Mouse (Mus musculus): ENCODE measurements around the gene Olfr750. TPM values are rescaled to one million over a fixed set of nuclear protein-coding genes. Genes with fewer than 3 reads are reported as not detected.

Gene Olfr750
- polyA plus RNA-seq, 1 experiment from 2014 or later, result not detected

DNA sequence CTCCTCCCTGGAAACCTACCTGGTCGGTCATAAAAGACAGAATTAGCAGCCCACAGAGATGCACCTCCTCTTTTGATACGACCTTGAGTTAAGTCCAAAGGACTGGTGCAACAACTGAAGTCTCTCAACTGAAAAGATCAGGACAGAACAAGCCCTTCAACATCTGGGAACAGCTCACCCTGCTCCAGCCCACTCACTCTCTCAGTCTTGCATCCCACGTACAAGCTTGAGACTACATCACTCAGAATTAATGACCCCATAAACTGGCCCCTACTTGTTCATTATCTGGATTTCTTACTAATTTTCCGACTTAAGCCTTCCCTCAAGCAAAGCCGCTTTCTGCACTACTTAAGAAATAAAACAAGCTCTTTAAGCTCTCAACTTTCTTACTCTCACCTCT is 21.1 kb downstream of the Olfr750 start:
- Histone ChIP-seq H3K27me3 (replicated peaks; ENCODE audit: control insufficient read depth, insufficient read depth, low read length) (no peaks in the 10 kb centered on the region; the same call in 1 of the 2 replicates), H3K9ac (ENCODE audit: low read length) (no peak overlapping the region), H3K9me3 (replicated peaks; ENCODE audit: control insufficient read depth, low read length) (no peaks in the 10 kb centered on the region), H3K4me3 (ENCODE audit: low read depth, low read length) (no peak overlapping the region), H3K4me1 (ENCODE audit: control insufficient read depth, insufficient read depth, low read length) (peaks cover 5% of the 10 kb centered on the region; the same call in 1 of the 2 replicates), H3K36me3 (ENCODE audit: control insufficient read depth, insufficient read depth, low read length) (no peaks in the 10 kb centered on the region), H3K27ac (ENCODE audit: low read depth, low read length) (no peak overlapping the region), H3K4me2 (ENCODE audit: low read length) (no peak overlapping the region)
- WGBS, result 39% methylated on average over 5 of the region's 5 CpGs
- no peak for ATAC-seq
- no peak for DNase-seq (ENCODE audit: low spot score)

DNA sequence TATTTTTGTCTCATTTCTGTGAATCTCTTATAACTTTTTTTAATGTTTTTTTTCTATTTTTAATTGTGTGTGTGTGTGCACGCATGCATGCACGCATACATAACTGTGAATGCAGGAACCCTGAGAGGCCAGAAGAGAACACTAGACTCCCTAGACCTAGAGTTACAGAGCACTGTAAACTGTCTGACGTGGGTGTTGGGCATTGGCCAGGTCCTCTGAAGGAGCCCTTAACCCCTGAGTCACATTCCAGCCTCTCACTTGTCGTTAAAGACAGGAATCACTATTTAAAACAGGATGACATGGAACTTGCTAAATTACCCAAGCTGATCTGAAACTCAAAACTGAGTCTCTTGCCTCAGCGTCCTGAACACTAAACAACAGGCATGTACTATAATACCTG is 22.3 kb downstream of the Olfr750 start:
- WGBS, result 55% methylated on average over 5 of the region's 5 CpGs

DNA sequence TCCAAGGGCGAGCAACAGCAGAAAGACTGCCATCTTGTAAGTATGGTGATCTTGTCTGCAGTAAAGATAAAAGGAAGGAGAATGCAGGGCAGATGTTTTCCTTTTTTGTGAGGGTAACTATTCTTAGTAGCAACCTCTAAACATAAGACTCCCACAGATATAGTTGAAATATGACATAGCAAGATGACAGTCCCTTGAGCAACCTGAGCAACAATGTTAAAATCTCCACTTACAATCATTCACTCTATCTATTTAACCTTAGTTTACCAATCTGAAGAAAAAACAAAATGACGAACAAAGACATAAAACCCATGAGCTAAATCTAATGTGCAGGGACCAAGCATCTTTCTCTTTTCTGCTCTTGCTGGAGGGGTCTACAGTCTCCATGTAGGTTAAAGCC is 24.2 kb downstream of the Olfr750 start, which contains the start of gene Rnase11:
TSS of gene Rnase11 (minus strand) at position 101 of the 400 bp plus-strand sequence.
- no peak within 1 kb of the TSS for H3K27ac ChIP-seq (ENCODE audit: low read depth, low read length)
- no peaks in the 10 kb centered on the region for H3K9me3 ChIP-seq (replicated peaks; ENCODE audit: control insufficient read depth, low read length)
- no peaks in the 10 kb centered on the region; the same call in 1 of the 2 replicates for H3K27me3 ChIP-seq (replicated peaks; ENCODE audit: control insufficient read depth, insufficient read depth, low read length)
- H3K4me2 ChIP-seq (ENCODE audit: low read length), result no peak within 1 kb of the TSS
- peaks cover 5% of the 10 kb centered on the region; the same call in 1 of the 2 replicates for H3K4me1 ChIP-seq (ENCODE audit: control insufficient read depth, insufficient read depth, low read length)
- no peak for ATAC-seq
- no peak within 1 kb of the TSS for H3K9ac ChIP-seq (ENCODE audit: low read length)
- H3K4me3 ChIP-seq (ENCODE audit: low read depth, low read length), result no peak within 1 kb of the TSS
- DNase-seq (ENCODE audit: low spot score), result no peak
- WGBS, result 91% methylated on average over 2 of the region's 2 CpGs
- no peaks in the 10 kb centered on the region for H3K36me3 ChIP-seq (ENCODE audit: control insufficient read depth, insufficient read depth, low read length)

More for the DNA sequence above, 22.3 kb downstream of the Olfr750 start:
- Histone ChIP-seq H3K27me3 (replicated peaks; ENCODE audit: control insufficient read depth, insufficient read depth, low read length) (no peaks in the 10 kb centered on the region; the same call in 1 of the 2 replicates), H3K4me2 (ENCODE audit: low read length) (no peak overlapping the region), H3K4me1 (ENCODE audit: control insufficient read depth, insufficient read depth, low read length) (peaks cover 5% of the 10 kb centered on the region; the same call in 1 of the 2 replicates), H3K27ac (ENCODE audit: low read depth, low read length) (no peak overlapping the region), H3K9ac (ENCODE audit: low read length) (no peak overlapping the region), H3K9me3 (replicated peaks; ENCODE audit: control insufficient read depth, low read length) (no peaks in the 10 kb centered on the region), H3K4me3 (ENCODE audit: low read depth, low read length) (no peak overlapping the region), H3K36me3 (ENCODE audit: control insufficient read depth, insufficient read depth, low read length) (no peaks in the 10 kb centered on the region)
- DNase-seq (ENCODE audit: low spot score) (no peak), ATAC-seq (no peak)

DNA sequence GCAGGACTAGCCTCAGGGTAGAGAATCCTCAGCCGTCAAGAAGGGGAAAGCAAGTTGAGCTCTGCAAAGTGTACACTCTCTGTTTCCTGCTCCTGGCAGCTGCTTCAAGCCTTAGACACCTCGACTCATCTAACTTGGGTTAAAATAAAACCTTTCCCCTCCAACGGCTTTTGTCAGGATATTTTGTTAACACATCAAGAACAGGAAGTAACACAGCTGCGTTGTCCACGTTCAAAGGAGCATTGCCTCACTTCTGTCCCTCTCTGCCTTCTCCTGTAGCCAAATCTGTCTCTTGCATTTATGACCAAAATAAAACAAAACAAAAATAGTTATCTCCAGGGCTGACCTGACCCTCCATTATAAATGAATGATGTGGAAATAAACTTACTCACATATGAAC is 26.4 kb downstream of the Olfr750 start:
- 73% methylated on average over 5 of the region's 5 CpGs for WGBS
- no peak for DNase-seq (ENCODE audit: low spot score)
- H3K9ac ChIP-seq (ENCODE audit: low read length), result no peak overlapping the region
- no peaks in the 10 kb centered on the region for H3K36me3 ChIP-seq (ENCODE audit: control insufficient read depth, insufficient read depth, low read length)
- H3K9me3 ChIP-seq (replicated peaks; ENCODE audit: control insufficient read depth, low read length), result no peaks in the 10 kb centered on the region
- ATAC-seq, result no peak
- no peak overlapping the region for H3K4me3 ChIP-seq (ENCODE audit: low read depth, low read length)
- H3K27me3 ChIP-seq (replicated peaks; ENCODE audit: control insufficient read depth, insufficient read depth, low read length), result no peaks in the 10 kb centered on the region; the same call in 1 of the 2 replicates
- H3K4me1 ChIP-seq (ENCODE audit: control insufficient read depth, insufficient read depth, low read length), result no peaks in the 10 kb centered on the region
- no peak overlapping the region for H3K4me2 ChIP-seq (ENCODE audit: low read length)
- H3K27ac ChIP-seq (ENCODE audit: low read depth, low read length), result no peak overlapping the region

DNA sequence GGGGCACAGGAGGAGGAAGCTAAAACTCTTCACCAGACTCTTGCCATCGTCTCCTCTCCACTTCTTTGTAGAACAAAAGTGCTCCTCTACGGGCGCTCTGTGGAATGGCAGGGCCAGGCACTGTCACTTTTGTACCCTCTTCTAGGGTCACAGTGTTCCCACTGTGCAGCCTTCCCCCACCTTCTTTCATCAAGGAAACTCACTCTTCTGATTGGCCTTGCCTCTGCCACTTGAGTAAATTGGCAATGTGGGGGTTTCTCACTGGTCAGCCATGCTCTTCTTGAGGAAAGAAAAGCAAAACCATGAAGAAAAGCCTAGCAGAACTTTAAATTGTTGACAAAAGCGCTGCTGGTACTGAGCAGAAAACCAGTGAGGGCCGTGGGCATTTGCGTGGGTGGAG is 32.5 kb downstream of the Olfr750 start, which contains the start of gene Rnase9:
TSS of gene Rnase9 (minus strand) at position 101 of the 400 bp plus-strand sequence.
- no peaks in the 10 kb centered on the region for H3K27me3 ChIP-seq (replicated peaks; ENCODE audit: control insufficient read depth, insufficient read depth, low read length)
- no peaks in the 10 kb centered on the region for H3K9me3 ChIP-seq (replicated peaks; ENCODE audit: control insufficient read depth, low read length)
- H3K9ac ChIP-seq (ENCODE audit: low read length), result no peak within 1 kb of the TSS
- no peak within 1 kb of the TSS for H3K4me2 ChIP-seq (ENCODE audit: low read length)
- no peak within 1 kb of the TSS for H3K4me3 ChIP-seq (ENCODE audit: low read depth, low read length)
- ATAC-seq (no peak), DNase-seq (ENCODE audit: low spot score) (no peak)
- no peaks in the 10 kb centered on the region for H3K4me1 ChIP-seq (ENCODE audit: control insufficient read depth, insufficient read depth, low read length)
- no peaks in the 10 kb centered on the region for H3K36me3 ChIP-seq (ENCODE audit: control insufficient read depth, insufficient read depth, low read length)
- H3K27ac ChIP-seq (ENCODE audit: low read depth, low read length), result no peak within 1 kb of the TSS
- WGBS, result 67% methylated on average over 6 of the region's 6 CpGs

DNA sequence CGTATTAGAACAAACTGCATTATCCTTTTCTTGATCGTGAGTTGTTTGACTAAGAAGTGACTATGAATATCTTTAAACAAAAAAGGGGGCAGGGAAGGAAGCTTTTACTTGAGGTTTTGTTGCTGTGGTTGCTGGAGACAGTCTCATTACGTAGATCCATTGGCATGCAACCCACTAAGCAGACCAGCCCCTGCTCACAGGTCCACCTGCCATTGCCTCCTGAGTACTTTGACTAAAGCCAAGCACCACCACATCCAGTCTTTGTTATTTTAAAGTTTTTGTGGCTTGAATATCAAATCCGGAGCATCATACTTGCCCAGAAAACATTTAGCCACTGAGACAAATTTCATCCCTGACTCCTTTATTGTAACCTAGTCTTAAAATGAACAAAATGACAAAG is 38.0 kb downstream of the Olfr750 start:
- Histone ChIP-seq H3K9ac (ENCODE audit: low read length) (no peak overlapping the region), H3K36me3 (ENCODE audit: control insufficient read depth, insufficient read depth, low read length) (no peaks in the 10 kb centered on the region), H3K9me3 (replicated peaks; ENCODE audit: control insufficient read depth, low read length) (no peaks in the 10 kb centered on the region), H3K4me1 (ENCODE audit: control insufficient read depth, insufficient read depth, low read length) (no peaks in the 10 kb centered on the region), H3K27me3 (replicated peaks; ENCODE audit: control insufficient read depth, insufficient read depth, low read length) (no peaks in the 10 kb centered on the region), H3K4me3 (ENCODE audit: low read depth, low read length) (no peak overlapping the region), H3K4me2 (ENCODE audit: low read length) (no peak overlapping the region), H3K27ac (ENCODE audit: low read depth, low read length) (no peak overlapping the region)
- WGBS, result 82% methylated on average over 4 of the region's 4 CpGs
- no peak for ATAC-seq
- DNase-seq (ENCODE audit: low spot score), result no peak

DNA sequence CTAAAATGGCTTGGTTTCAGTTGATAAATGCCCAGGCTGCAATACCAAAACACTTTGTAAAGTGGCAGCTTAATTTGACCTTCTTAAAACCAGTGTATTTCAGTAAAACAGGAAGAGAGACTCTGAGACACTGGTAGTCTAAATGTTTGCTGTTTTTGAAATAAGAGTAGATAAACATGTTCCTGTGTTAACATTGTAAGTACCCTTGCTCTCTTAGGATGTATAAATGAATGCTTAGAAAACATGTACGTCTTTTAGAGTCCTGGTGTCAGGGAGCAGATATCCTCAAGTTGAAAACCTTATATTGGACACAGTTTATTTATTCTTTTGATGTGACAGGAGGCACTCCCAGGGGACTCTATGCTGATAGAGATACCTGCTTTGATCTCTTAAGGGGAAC is 39.0 kb downstream of the Olfr750 start:
- Histone ChIP-seq H3K9ac (ENCODE audit: low read length) (no peak overlapping the region), H3K27ac (ENCODE audit: low read depth, low read length) (no peak overlapping the region), H3K4me1 (ENCODE audit: control insufficient read depth, insufficient read depth, low read length) (no peaks in the 10 kb centered on the region), H3K4me2 (ENCODE audit: low read length) (no peak overlapping the region), H3K4me3 (ENCODE audit: low read depth, low read length) (no peak overlapping the region), H3K36me3 (ENCODE audit: control insufficient read depth, insufficient read depth, low read length) (no peaks in the 10 kb centered on the region), H3K9me3 (replicated peaks; ENCODE audit: control insufficient read depth, low read length) (no peaks in the 10 kb centered on the region), H3K27me3 (replicated peaks; ENCODE audit: control insufficient read depth, insufficient read depth, low read length) (no peaks in the 10 kb centered on the region)
- 79% methylated on average over 1 of the region's 1 CpGs for WGBS
- ATAC-seq (no peak), DNase-seq (ENCODE audit: low spot score) (no peak)

DNA sequence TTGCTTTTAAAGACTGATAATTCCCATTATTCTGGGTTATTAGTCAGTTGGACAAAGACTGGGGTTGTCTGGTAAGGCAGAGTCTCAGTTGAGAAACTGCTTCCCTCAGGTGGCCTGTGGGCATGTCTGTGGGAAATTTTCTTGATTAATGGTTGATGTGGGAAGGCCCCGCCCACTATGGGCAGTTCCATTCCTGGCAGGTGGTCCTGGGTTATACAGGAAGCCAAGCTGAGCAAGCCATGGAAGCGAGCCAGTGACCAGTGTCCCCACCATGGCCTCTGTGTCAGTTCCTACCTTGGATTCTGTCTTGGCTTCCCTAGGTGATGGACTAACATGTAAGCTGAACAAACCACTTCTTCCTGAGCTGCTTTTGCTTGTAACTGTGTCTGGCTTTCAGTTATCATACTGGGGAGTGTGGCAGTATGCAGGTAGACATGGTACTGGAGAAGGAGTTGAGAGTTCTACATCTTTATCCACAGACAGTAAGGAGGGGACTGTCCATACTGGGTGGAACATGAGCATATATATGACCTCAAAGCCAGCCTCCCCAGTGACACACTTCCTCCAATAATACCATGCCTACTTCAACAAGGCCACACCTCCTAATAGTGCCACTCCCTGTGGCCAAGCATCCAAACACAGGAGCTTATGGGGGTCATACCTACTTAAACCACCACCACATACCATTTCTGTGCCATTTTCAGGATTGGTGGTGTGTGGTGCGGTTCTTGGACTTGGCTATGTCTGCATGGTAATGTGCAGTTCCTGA is 46.7 kb downstream of the Olfr750 start:
- Histone ChIP-seq H3K4me3 (ENCODE audit: low read depth, low read length) (no peak overlapping the region), H3K9ac (ENCODE audit: low read length) (no peak overlapping the region), H3K9me3 (replicated peaks; ENCODE audit: control insufficient read depth, low read length) (no peaks in the 10 kb centered on the region), H3K27ac (ENCODE audit: low read depth, low read length) (no peak overlapping the region), H3K27me3 (replicated peaks; ENCODE audit: control insufficient read depth, insufficient read depth, low read length) (no peaks in the 10 kb centered on the region), H3K4me2 (ENCODE audit: low read length) (no peak overlapping the region), H3K4me1 (ENCODE audit: control insufficient read depth, insufficient read depth, low read length) (no peaks in the 10 kb centered on the region), H3K36me3 (ENCODE audit: control insufficient read depth, insufficient read depth, low read length) (no peaks in the 10 kb centered on the region)
- ATAC-seq, result no peak
- WGBS, result 62% methylated on average over 3 of the region's 3 CpGs
- DNase-seq (ENCODE audit: low spot score), result no peak

DNA sequence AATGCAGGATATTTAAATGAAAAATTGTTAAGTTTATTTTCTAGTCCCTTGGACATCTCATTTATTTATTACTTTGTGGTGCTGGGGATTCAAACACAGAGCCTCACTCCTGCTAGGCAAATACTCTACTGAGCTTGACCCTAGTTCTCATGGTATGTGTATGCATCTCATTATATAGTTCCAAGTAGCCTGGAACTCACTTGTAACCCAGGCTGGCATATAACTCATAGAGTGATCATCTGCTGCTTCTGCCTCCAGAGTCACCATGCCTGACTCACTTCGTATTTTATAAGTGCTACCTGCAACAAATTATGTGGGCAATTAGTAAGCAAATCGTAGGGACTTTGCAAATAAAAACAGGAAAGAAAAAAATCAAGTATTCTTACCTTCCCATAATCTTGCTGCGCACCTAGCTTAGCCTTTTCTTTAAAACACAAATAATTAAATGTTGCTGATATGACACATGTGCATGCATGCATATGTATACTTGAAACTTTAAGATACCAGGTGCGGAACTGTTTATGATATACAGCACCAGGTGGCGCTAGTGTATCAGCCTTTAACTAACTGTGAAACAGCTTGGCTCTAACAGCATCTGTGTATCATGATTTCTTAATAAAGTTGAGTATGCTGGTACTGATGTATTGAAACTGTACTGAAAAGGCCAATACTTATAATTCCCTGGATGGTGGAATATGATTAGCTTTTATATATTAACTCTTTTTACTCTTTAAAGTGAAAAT is 47.7 kb downstream of the Olfr750 start:
- no peaks in the 10 kb centered on the region for H3K27me3 ChIP-seq (replicated peaks; ENCODE audit: control insufficient read depth, insufficient read depth, low read length)
- DNase-seq (ENCODE audit: low spot score) (peak; percentile 89), ATAC-seq (peak; percentile 80; the same call in 1 of the 2 replicates)
- H3K9ac ChIP-seq (ENCODE audit: low read length), result no peak overlapping the region
- H3K4me2 ChIP-seq (ENCODE audit: low read length), result no peak overlapping the region
- H3K4me3 ChIP-seq (ENCODE audit: low read depth, low read length), result no peak overlapping the region
- H3K9me3 ChIP-seq (replicated peaks; ENCODE audit: control insufficient read depth, low read length), result no peaks in the 10 kb centered on the region
- 37% methylated on average over 5 of the region's 5 CpGs for WGBS
- no peak overlapping the region for H3K27ac ChIP-seq (ENCODE audit: low read depth, low read length)
- H3K36me3 ChIP-seq (ENCODE audit: control insufficient read depth, insufficient read depth, low read length), result no peaks in the 10 kb centered on the region
- H3K4me1 ChIP-seq (ENCODE audit: control insufficient read depth, insufficient read depth, low read length), result no peaks in the 10 kb centered on the region

Measured in forebrain, embryonic 14.5 days (tissue).